Mouse (Mus musculus) C2C12 (cell line): ENCODE measurements around the gene Wdr91. TPM values are rescaled to one million over a fixed set of nuclear protein-coding genes. Genes with fewer than 3 reads are reported as not detected.

Experiments
- H3K27me3 ChIP-seq: one replicate; pipeline ENCODE4 v1.6.1; 2011; ENCODE audit not compliant: control insufficient read depth, insufficient read depth, insufficient read length
- H3K36me3 ChIP-seq: one replicate; pipeline ENCODE4 v1.6.1; 2011; ENCODE audit not compliant: control insufficient read depth, insufficient read depth
- H3K4me3 ChIP-seq: one replicate; pipeline ENCODE4 v1.5.1; 2011; ENCODE audit warnings: mild to moderate bottlenecking, control low read depth; ENCODE audit not compliant: poor library complexity, insufficient read depth, severe bottlenecking
- H3K79me2 ChIP-seq: one replicate; pipeline ENCODE4 v1.6.1; 2011; ENCODE audit not compliant: control insufficient read depth, insufficient read depth
- H3K79me3 ChIP-seq: one replicate; pipeline ENCODE4 v1.6.1; 2011; ENCODE audit warnings: low read depth, control low read depth
- H3ac ChIP-seq: one replicate; pipeline ENCODE3; 2011; ENCODE audit warnings: low read depth; ENCODE audit not compliant: control insufficient read depth, insufficient read length
- CEBPB ChIP-seq: IDR thresholded peaks from one replicate; pipeline ENCODE4 v1.6.1; 2011; ENCODE audit warnings: low read depth, mild to moderate bottlenecking, control low read depth, moderate library complexity
- CTCF ChIP-seq: IDR thresholded peaks from one replicate; pipeline ENCODE4 v1.5.1; 2011; ENCODE audit not compliant: control insufficient read depth, insufficient read depth, insufficient read length
- FOSL1 ChIP-seq: IDR thresholded peaks from one replicate; pipeline ENCODE4 v1.8.0; 2011; ENCODE audit warnings: mild to moderate bottlenecking, low read length; ENCODE audit not compliant: poor library complexity, insufficient read depth, severe bottlenecking
- MAX ChIP-seq: IDR thresholded peaks from one replicate; pipeline ENCODE4 v1.6.1; 2011; ENCODE audit warnings: mild to moderate bottlenecking, control low read depth
- MYOD1 ChIP-seq: IDR thresholded peaks from one replicate; pipeline ENCODE4 v1.6.1; 2011; ENCODE audit warnings: low read depth; ENCODE audit not compliant: control insufficient read depth, insufficient read length
- MYOG ChIP-seq: IDR thresholded peaks from one replicate; pipeline ENCODE4 v1.6.1; 2011; ENCODE audit not compliant: control insufficient read depth, insufficient read length; ENCODE audit errors: extremely low read depth
- USF1 ChIP-seq: IDR thresholded peaks from one replicate; pipeline ENCODE4 v1.6.1; 2011; ENCODE audit warnings: low read depth, mild to moderate bottlenecking, control low read depth, moderate library complexity
- polyA plus RNA-seq: library from polyadenylated mRNA; unstranded; fragments of >200 nt; fragmentation: generic; extraction: Trizol; gene quantifications from one replicate; pipeline ENCODE4 v1.2.1, GENCODE M21; 2012; ENCODE audit warnings: missing spikeins

Wdr91 gene
- polyA plus RNA-seq, 1 experiment = 12.8 TPM

GRCm38 (mm10) chr6:34869225-34869915 lies 41.3 kb downstream of the Wdr91 start:
- TF ChIP-seq MYOG (no peak), USF1 (no peak), CTCF (no peak), CEBPB (no peak), MYOD1 (no peak), MAX (no peak), FOSL1 (no peak)
- no peaks in the 10 kb centered on the region for H3K79me2 ChIP-seq
- no peaks in the 10 kb centered on the region for H3K27me3 ChIP-seq
- no peak overlapping the region for H3ac ChIP-seq
- H3K36me3 ChIP-seq = peaks cover 15% of the 10 kb centered on the region
- no peak overlapping the region for H3K4me3 ChIP-seq
- H3K79me3 ChIP-seq = no peaks in the 10 kb centered on the region

GRCm38 (mm10) chr6:34868507-34869217 lies 42.0 kb downstream of the Wdr91 start:
- no peaks in the 10 kb centered on the region for H3K79me3 ChIP-seq
- H3ac ChIP-seq = no peak overlapping the region
- H3K36me3 ChIP-seq = peaks cover 10% of the 10 kb centered on the region
- H3K79me2 ChIP-seq = no peaks in the 10 kb centered on the region
- H3K27me3 ChIP-seq = no peaks in the 10 kb centered on the region
- TF ChIP-seq CEBPB = no peak
- no peak for TF ChIP-seq FOSL1
- TF ChIP-seq CTCF = no peak
- no peak for TF ChIP-seq USF1
- no peak for TF ChIP-seq MYOD1
- TF ChIP-seq MYOG = no peak
- no peak for TF ChIP-seq MAX
- H3K4me3 ChIP-seq = no peak overlapping the region

- H3K27me3 ChIP-seq = no peaks in the 10 kb centered on the region
- peaks cover 3% of the 10 kb centered on the region for H3K36me3 ChIP-seq
- no peak for TF ChIP-seq MYOD1
- H3K79me2 ChIP-seq = no peaks in the 10 kb centered on the region
- H3K79me3 ChIP-seq = no peaks in the 10 kb centered on the region
- H3ac ChIP-seq = no peak overlapping the region
- H3K4me3 ChIP-seq = no peak overlapping the region
Measured at GRCm38 (mm10) chr6:34867995-34868350, 42.7 kb downstream of the Wdr91 start.

GRCm38 (mm10) chr6:34867301-34867994 lies 43.2 kb downstream of the Wdr91 start:
- Histone ChIP-seq H3ac (no peak overlapping the region), H3K36me3 (no peaks in the 10 kb centered on the region), H3K79me3 (no peaks in the 10 kb centered on the region), H3K27me3 (no peaks in the 10 kb centered on the region), H3K4me3 (no peak overlapping the region), H3K79me2 (no peaks in the 10 kb centered on the region)
- TF ChIP-seq USF1 (no peak), MYOG (no peak), FOSL1 (no peak), MAX (no peak), MYOD1 (no peak), CEBPB (no peak), CTCF (no peak)

- H3K4me3 ChIP-seq = no peak overlapping the region
Measured at GRCm38 (mm10) chr6:34866786-34867185, 43.9 kb downstream of the Wdr91 start.

More at GRCm38 (mm10) chr6:34866786-34867185, 43.9 kb downstream of the Wdr91 start:
- TF ChIP-seq CTCF (no peak), MYOG (no peak), MYOD1 (no peak)
- Histone ChIP-seq H3K79me3 (no peaks in the 10 kb centered on the region), H3K36me3 (no peaks in the 10 kb centered on the region), H3ac (no peak overlapping the region), H3K27me3 (no peaks in the 10 kb centered on the region), H3K79me2 (no peaks in the 10 kb centered on the region)
